Mouse (Mus musculus): ENCODE results near the gene Rps15.

GRCm38 (mm10) chr10:80288657-80289056 is 3.6 kb upstream of the Rps15 start:
- TF ChIP-seq CTCF (IDR thresholded peaks at IDR 0.05; ENCODE audit: low read depth, low read length) (peak; percentile 35; the same call in 1 of the 2 replicates), POLR2A (IDR thresholded peaks at IDR 0.05; ENCODE audit: extremely low read depth, insufficient read depth, low read length) (no peak)

Measured in liver, adult 2 months (tissue).